Mouse (Mus musculus): ENCODE measurements at regions not wholly inside any gene's neighbourhood (a gene's known extent, or its start where the extent isn't known, plus 50 kb on each side); places are given as distances from the start of the nearest gene placed in this dataset.

GRCm38 (mm10) chr4:22208531-22208930 is 148.8 kb upstream of the Fbxl4 start:
- TF ChIP-seq CTCF (IDR thresholded peaks at IDR 0.05; ENCODE audit: borderline replicate concordance, extremely low read depth, insufficient read depth, insufficient read length): no peak
- no peak for TF ChIP-seq POLR2A (IDR thresholded peaks at IDR 0.05; ENCODE audit: borderline replicate concordance, extremely low read depth, insufficient read depth, insufficient read length, poor library complexity, severe bottlenecking)
